Mouse (Mus musculus): ENCODE measurements around the gene Defb22. TPM values are rescaled to one million over a fixed set of nuclear protein-coding genes. Genes with fewer than 3 reads are reported as not detected.

Defb22 gene
- polyA plus RNA-seq (2014; fragmentation: Nextera tagmentation; extraction: Ambion mirVana) = not detected in 2 replicates

GRCm38 (mm10) chr2:152490038-152490437 lies at the start of gene Defb22:
Defb22 (minus strand) TSS chr2:152490138.
- Histone ChIP-seq H3K27me3 (ENCODE audit: control insufficient read depth, insufficient read depth, low read length) (no peaks in the 10 kb centered on the region), H3K4me3 (replicated peaks; ENCODE audit: low read depth, low read length) (no peak within 1 kb of the TSS), H3K9ac (replicated peaks; ENCODE audit: low read length) (no peak within 1 kb of the TSS), H3K4me2 (ENCODE audit: low read length) (no peak within 1 kb of the TSS), H3K36me3 (ENCODE audit: control insufficient read depth, insufficient read depth, low read length) (no peaks in the 10 kb centered on the region), H3K9me3 (ENCODE audit: control insufficient read depth, low read length) (no peaks in the 10 kb centered on the region), H3K27ac (replicated peaks; ENCODE audit: low read depth, low read length) (no peak within 1 kb of the TSS), H3K4me1 (ENCODE audit: control insufficient read depth, insufficient read depth, low read length) (no peaks in the 10 kb centered on the region)
- DNase-seq (no peak), ATAC-seq (ENCODE audit: low FRiP score, low TSS enrichment) (no peak)

- Histone ChIP-seq H3K4me2 (ENCODE audit: low read length) (no peak within 1 kb of the TSS), H3K9ac (replicated peaks; ENCODE audit: low read length) (no peak within 1 kb of the TSS)
- no peak for ATAC-seq (ENCODE audit: low FRiP score, low TSS enrichment)
These were observed 28.0 kb upstream of the Defb22 start, which contains the start of gene Defb28 for GRCm38 (mm10) chr2:152517981-152518380. Defb28 (plus strand) TSS chr2:152518255.

GRCm38 (mm10) chr2:152516084-152516483 lies 26.1 kb upstream of the Defb22 start:
- ATAC-seq (ENCODE audit: low FRiP score, low TSS enrichment) (no peak), DNase-seq (no peak)
- H3K27ac ChIP-seq (replicated peaks; ENCODE audit: low read depth, low read length) = no peak overlapping the region
- no peak overlapping the region for H3K9ac ChIP-seq (replicated peaks; ENCODE audit: low read length)
- H3K9me3 ChIP-seq (ENCODE audit: control insufficient read depth, low read length) = no peaks in the 10 kb centered on the region
- no peaks in the 10 kb centered on the region for H3K36me3 ChIP-seq (ENCODE audit: control insufficient read depth, insufficient read depth, low read length)
- H3K4me1 ChIP-seq (ENCODE audit: control insufficient read depth, insufficient read depth, low read length) = no peaks in the 10 kb centered on the region
- H3K4me3 ChIP-seq (replicated peaks; ENCODE audit: low read depth, low read length) = no peak overlapping the region
- H3K27me3 ChIP-seq (ENCODE audit: control insufficient read depth, insufficient read depth, low read length) = no peaks in the 10 kb centered on the region
- WGBS = 89% methylated on average over 4 of the region's 4 CpGs
- H3K4me2 ChIP-seq (ENCODE audit: low read length) = no peak overlapping the region

More at GRCm38 (mm10) chr2:152517981-152518380, 28.0 kb upstream of the Defb22 start, which contains the start of gene Defb28:
- Histone ChIP-seq H3K36me3 (ENCODE audit: control insufficient read depth, insufficient read depth, low read length) (no peaks in the 10 kb centered on the region), H3K27me3 (ENCODE audit: control insufficient read depth, insufficient read depth, low read length) (no peaks in the 10 kb centered on the region), H3K9me3 (ENCODE audit: control insufficient read depth, low read length) (no peaks in the 10 kb centered on the region), H3K4me3 (replicated peaks; ENCODE audit: low read depth, low read length) (no peak within 1 kb of the TSS), H3K4me1 (ENCODE audit: control insufficient read depth, insufficient read depth, low read length) (no peaks in the 10 kb centered on the region), H3K27ac (replicated peaks; ENCODE audit: low read depth, low read length) (no peak within 1 kb of the TSS)
- 78% methylated on average over 4 of the region's 4 CpGs for WGBS
- no peak for DNase-seq

GRCm38 (mm10) chr2:152511592-152511991 lies 21.7 kb upstream of the Defb22 start, which contains the start of gene Defb26:
Defb26 (minus strand) TSS chr2:152511692.
- Histone ChIP-seq H3K9ac (replicated peaks; ENCODE audit: low read length) (no peak within 1 kb of the TSS), H3K4me1 (ENCODE audit: control insufficient read depth, insufficient read depth, low read length) (no peaks in the 10 kb centered on the region), H3K4me3 (replicated peaks; ENCODE audit: low read depth, low read length) (no peak within 1 kb of the TSS), H3K36me3 (ENCODE audit: control insufficient read depth, insufficient read depth, low read length) (no peaks in the 10 kb centered on the region), H3K9me3 (ENCODE audit: control insufficient read depth, low read length) (no peaks in the 10 kb centered on the region), H3K27ac (replicated peaks; ENCODE audit: low read depth, low read length) (no peak within 1 kb of the TSS), H3K4me2 (ENCODE audit: low read length) (no peak within 1 kb of the TSS), H3K27me3 (ENCODE audit: control insufficient read depth, insufficient read depth, low read length) (no peaks in the 10 kb centered on the region)
- no peak for ATAC-seq (ENCODE audit: low FRiP score, low TSS enrichment)
- DNase-seq = no peak
- WGBS = 60% methylated on average over 1 of the region's 1 CpGs

- ATAC-seq (ENCODE audit: low FRiP score, low TSS enrichment) (no peak), DNase-seq (no peak)
- H3K36me3 ChIP-seq (ENCODE audit: control insufficient read depth, insufficient read depth, low read length) = no peaks in the 10 kb centered on the region
- H3K9me3 ChIP-seq (ENCODE audit: control insufficient read depth, low read length) = no peaks in the 10 kb centered on the region
- H3K4me3 ChIP-seq (replicated peaks; ENCODE audit: low read depth, low read length) = no peak overlapping the region
- no peak overlapping the region for H3K9ac ChIP-seq (replicated peaks; ENCODE audit: low read length)
- no peaks in the 10 kb centered on the region for H3K4me1 ChIP-seq (ENCODE audit: control insufficient read depth, insufficient read depth, low read length)
- no peak overlapping the region for H3K27ac ChIP-seq (replicated peaks; ENCODE audit: low read depth, low read length)
- H3K27me3 ChIP-seq (ENCODE audit: control insufficient read depth, insufficient read depth, low read length) = no peaks in the 10 kb centered on the region
- WGBS = 76% methylated on average over 2 of the region's 2 CpGs
- H3K4me2 ChIP-seq (ENCODE audit: low read length) = no peak overlapping the region
These were observed 14.0 kb upstream of the Defb22 start for GRCm38 (mm10) chr2:152503950-152504349.

GRCm38 (mm10) chr2:152500863-152501229 lies 10.9 kb upstream of the Defb22 start:
- H3K27me3 ChIP-seq (ENCODE audit: control insufficient read depth, insufficient read depth, low read length) = no peaks in the 10 kb centered on the region
- ATAC-seq (ENCODE audit: low FRiP score, low TSS enrichment) (no peak), DNase-seq (no peak)
- H3K4me1 ChIP-seq (ENCODE audit: control insufficient read depth, insufficient read depth, low read length) = no peaks in the 10 kb centered on the region
- H3K4me3 ChIP-seq (replicated peaks; ENCODE audit: low read depth, low read length) = no peak overlapping the region
- WGBS = 80% methylated on average over 6 of the region's 6 CpGs
- H3K9me3 ChIP-seq (ENCODE audit: control insufficient read depth, low read length) = no peaks in the 10 kb centered on the region
- H3K4me2 ChIP-seq (ENCODE audit: low read length) = no peak overlapping the region
- no peak overlapping the region for H3K9ac ChIP-seq (replicated peaks; ENCODE audit: low read length)
- no peak overlapping the region for H3K27ac ChIP-seq (replicated peaks; ENCODE audit: low read depth, low read length)
- H3K36me3 ChIP-seq (ENCODE audit: control insufficient read depth, insufficient read depth, low read length) = no peaks in the 10 kb centered on the region

GRCm38 (mm10) chr2:152500204-152500862 lies 10.4 kb upstream of the Defb22 start:
- Histone ChIP-seq H3K27me3 (ENCODE audit: control insufficient read depth, insufficient read depth, low read length) (no peaks in the 10 kb centered on the region), H3K4me1 (ENCODE audit: control insufficient read depth, insufficient read depth, low read length) (no peaks in the 10 kb centered on the region), H3K4me2 (ENCODE audit: low read length) (no peak overlapping the region), H3K27ac (replicated peaks; ENCODE audit: low read depth, low read length) (no peak overlapping the region), H3K36me3 (ENCODE audit: control insufficient read depth, insufficient read depth, low read length) (no peaks in the 10 kb centered on the region), H3K9ac (replicated peaks; ENCODE audit: low read length) (no peak overlapping the region), H3K4me3 (replicated peaks; ENCODE audit: low read depth, low read length) (no peak overlapping the region), H3K9me3 (ENCODE audit: control insufficient read depth, low read length) (no peaks in the 10 kb centered on the region)
- ATAC-seq (ENCODE audit: low FRiP score, low TSS enrichment) (no peak), DNase-seq (no peak)
- 83% methylated on average over 7 of the region's 7 CpGs for WGBS

GRCm38 (mm10) chr2:152498020-152498419 lies 8.1 kb upstream of the Defb22 start:
- no peak for ATAC-seq (ENCODE audit: low FRiP score, low TSS enrichment)
- DNase-seq = no peak
- Histone ChIP-seq H3K9ac (replicated peaks; ENCODE audit: low read length) (no peak overlapping the region), H3K4me2 (ENCODE audit: low read length) (no peak overlapping the region), H3K9me3 (ENCODE audit: control insufficient read depth, low read length) (no peaks in the 10 kb centered on the region), H3K27me3 (ENCODE audit: control insufficient read depth, insufficient read depth, low read length) (no peaks in the 10 kb centered on the region), H3K27ac (replicated peaks; ENCODE audit: low read depth, low read length) (no peak overlapping the region), H3K4me3 (replicated peaks; ENCODE audit: low read depth, low read length) (no peak overlapping the region), H3K36me3 (ENCODE audit: control insufficient read depth, insufficient read depth, low read length) (no peaks in the 10 kb centered on the region), H3K4me1 (ENCODE audit: control insufficient read depth, insufficient read depth, low read length) (no peaks in the 10 kb centered on the region)
- WGBS = 77% methylated on average over 6 of the region's 6 CpGs

- no peaks in the 10 kb centered on the region for H3K27me3 ChIP-seq (ENCODE audit: control insufficient read depth, insufficient read depth, low read length)
- no peaks in the 10 kb centered on the region for H3K4me1 ChIP-seq (ENCODE audit: control insufficient read depth, insufficient read depth, low read length)
- no peak overlapping the region for H3K4me2 ChIP-seq (ENCODE audit: low read length)
- WGBS = 80% methylated on average over 6 of the region's 6 CpGs
- no peak overlapping the region for H3K9ac ChIP-seq (replicated peaks; ENCODE audit: low read length)
- DNase-seq = no peak
- no peak overlapping the region for H3K27ac ChIP-seq (replicated peaks; ENCODE audit: low read depth, low read length)
- H3K9me3 ChIP-seq (ENCODE audit: control insufficient read depth, low read length) = no peaks in the 10 kb centered on the region
- no peak for ATAC-seq (ENCODE audit: low FRiP score, low TSS enrichment)
- H3K4me3 ChIP-seq (replicated peaks; ENCODE audit: low read depth, low read length) = no peak overlapping the region
- H3K36me3 ChIP-seq (ENCODE audit: control insufficient read depth, insufficient read depth, low read length) = no peaks in the 10 kb centered on the region
These were observed 3.2 kb upstream of the Defb22 start for GRCm38 (mm10) chr2:152493151-152493550.
